Mouse (Mus musculus) neutrophil, adult 65 days (primary cell): ENCODE measurements around the gene Adrb1. TPM values are rescaled to one million over a fixed set of nuclear protein-coding genes. Genes with fewer than 3 reads are reported as not detected.

Experiments used
- total RNA-seq: library from RNA; stranded (reverse); gene quantifications from 2 replicates; pipeline ENCODE4 v1.2.4, GENCODE M21; 2023

The Adrb1 gene
- 0.16 TPM in 1 of 2 replicates, not detected in the other for total RNA-seq

GRCm38 (mm10) chr19:56721387-56722211 lies at the start of gene Adrb1:
Gene Adrb1, plus strand, starts transcription at chr19:56722199.

Other genes with a start within 250 kb of the Adrb1 start
- 10.2 and 11.1 TPM in 2 replicates for gene Dclre1a, start 174.0 kb upstream of the Adrb1 start, total RNA-seq
- 17.6 and 23.6 TPM in 2 replicates for gene Nhlrc2, start 173.9 kb upstream of the Adrb1 start, total RNA-seq
- 36.1 and 39.6 TPM in 2 replicates for gene Ccdc186, start 100.0 kb downstream of the Adrb1 start, total RNA-seq
- not detected in 2 replicates for gene Tdrd1, start 104.0 kb downstream of the Adrb1 start, total RNA-seq
- not detected in 2 replicates for gene Vwa2, start 152.1 kb downstream of the Adrb1 start, total RNA-seq